Mouse (Mus musculus) limb, embryonic 15.5 days (tissue): ENCODE measurements around the gene Casc1. TPM values are rescaled to one million over a fixed set of nuclear protein-coding genes. Genes with fewer than 3 reads are reported as not detected.

ENCODE experiments used
- ATAC-seq: fragments of 200-750 bp; cut with Nextera tagmentation; 2 replicates; pipeline ENCODE4 v1.8.0; 2017; ENCODE audit warnings: low read depth, moderate TSS enrichment; ENCODE audit not compliant: insufficient number of reproducible peaks, low FRiP score, low TSS enrichment
- H3K27ac ChIP-seq: fragments of 300-500 bp; sonication (generic); 2 replicates; pipeline ENCODE4 v1.5.1; 2015; ENCODE audit warnings: moderate library complexity, mild to moderate bottlenecking, inconsistent platforms
- H3K27me3 ChIP-seq: fragments of 300-500 bp; sonication (generic); 2 replicates; pipeline ENCODE4 v1.6.1; 2015; ENCODE audit warnings: inconsistent platforms
- H3K36me3 ChIP-seq: fragments of 300-500 bp; sonication (generic); 2 replicates; pipeline ENCODE4 v1.6.1; 2015; ENCODE audit warnings: inconsistent platforms
- H3K4me1 ChIP-seq: fragments of 300-500 bp; sonication (generic); 2 replicates; pipeline ENCODE4 v1.6.1; 2015; ENCODE audit warnings: inconsistent platforms
- H3K4me2 ChIP-seq: fragments of 300-500 bp; sonication (generic); 2 replicates; pipeline ENCODE4 v1.6.1; 2015; ENCODE audit warnings: mild to moderate bottlenecking, inconsistent platforms
- H3K4me3 ChIP-seq: fragments of 300-500 bp; sonication (generic); 2 replicates; pipeline ENCODE4 v1.5.1; 2015; ENCODE audit warnings: mild to moderate bottlenecking, inconsistent platforms
- H3K9ac ChIP-seq: fragments of 300-500 bp; sonication (generic); 2 replicates; pipeline ENCODE4 v1.6.1; 2015; ENCODE audit warnings: inconsistent platforms
- H3K9me3 ChIP-seq: fragments of 300-500 bp; sonication (generic); 2 replicates; pipeline ENCODE4 v1.6.1; 2016; ENCODE audit warnings: inconsistent platforms
- WGBS: fragments of 180-500 bp; shearing (Covaris S2); methylation state at CpG from one replicate; pipeline ENCODE4 v1.1.7; 2015; 5-methylcytosine and 5-hydroxymethylcytosine counted together
- polyA plus RNA-seq: library from polyadenylated mRNA; unstranded; fragments of >200 nt; fragmentation: Nextera tagmentation; extraction: Ambion mirVana; gene quantifications from 2 replicates; pipeline ENCODE4 v1.2.1, GENCODE M21; 2015

Gene Casc1
- polyA plus RNA-seq, 1 experiment from 2014 or later, result 0.41 TPM

- H3K9ac ChIP-seq, result no peak overlapping the region
- ATAC-seq, result no peak
- WGBS, result 96% methylated on average over 8 of the region's 8 CpGs
These were observed 12.7 kb downstream of the Casc1 start for GRCm38 (mm10) chr6:145197949-145198686.

DNA sequence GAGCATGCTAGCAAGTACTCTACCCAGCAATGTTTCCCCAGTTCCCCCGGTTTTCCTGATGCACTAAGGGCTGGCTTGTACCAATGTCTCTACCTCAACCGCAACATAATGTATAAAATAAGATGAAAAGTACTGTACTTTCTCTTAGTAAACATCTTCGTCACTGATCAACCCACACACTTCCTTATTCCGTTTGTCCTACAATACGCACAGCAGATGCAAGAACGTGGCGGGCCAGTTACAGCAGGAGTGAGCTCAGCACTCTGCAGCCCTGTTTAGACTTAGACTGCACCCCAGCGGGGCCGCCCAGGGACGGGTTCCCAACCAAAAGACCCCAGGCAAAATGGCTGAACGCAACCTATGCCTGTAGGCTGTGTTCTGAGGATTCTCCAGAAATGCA lies 17.4 kb downstream of the Casc1 start:
- H3K27me3 ChIP-seq, result no peaks in the 10 kb centered on the region
- no peak overlapping the region for H3K4me3 ChIP-seq
- WGBS, result 71% methylated on average over 11 of the region's 11 CpGs
- no peaks in the 10 kb centered on the region for H3K4me1 ChIP-seq
- H3K9me3 ChIP-seq, result no peaks in the 10 kb centered on the region
- H3K9ac ChIP-seq, result no peak overlapping the region
- ATAC-seq, result no peak
- H3K27ac ChIP-seq, result no peak overlapping the region
- H3K4me2 ChIP-seq, result no peak overlapping the region
- no peaks in the 10 kb centered on the region for H3K36me3 ChIP-seq

More at GRCm38 (mm10) chr6:145197949-145198686, 12.7 kb downstream of the Casc1 start:
- H3K4me1 ChIP-seq, result no peaks in the 10 kb centered on the region
- no peaks in the 10 kb centered on the region for H3K9me3 ChIP-seq
- no peak overlapping the region for H3K4me2 ChIP-seq
- H3K27ac ChIP-seq, result no peak overlapping the region
- H3K36me3 ChIP-seq, result no peaks in the 10 kb centered on the region
- H3K27me3 ChIP-seq, result no peaks in the 10 kb centered on the region
- H3K4me3 ChIP-seq, result no peak overlapping the region

DNA sequence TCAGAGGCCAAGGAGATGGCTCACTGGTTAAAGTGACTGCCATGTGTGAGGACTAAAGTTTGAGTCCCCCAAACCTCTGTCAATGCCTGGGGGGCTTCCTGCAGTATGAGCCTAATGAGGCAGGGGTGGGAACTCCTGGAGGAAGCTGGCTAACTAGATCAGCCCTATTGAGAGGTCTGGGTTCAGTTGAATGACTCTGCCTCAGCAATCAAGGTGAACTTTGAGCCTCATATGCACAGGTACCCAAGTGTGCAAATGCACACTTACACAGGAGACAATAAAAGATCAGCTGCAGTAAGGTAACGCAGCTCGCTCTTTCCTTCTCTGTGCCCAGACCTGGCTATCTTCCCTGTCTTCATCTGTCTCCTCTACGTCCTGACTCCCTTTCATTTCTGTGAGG lies 17.8 kb downstream of the Casc1 start:
- Histone ChIP-seq H3K27ac (no peak overlapping the region), H3K4me1 (no peaks in the 10 kb centered on the region)

GRCm38 (mm10) chr6:145187093-145188088 lies 23.4 kb downstream of the Casc1 start:
- 58% methylated on average over 27 of the region's 27 CpGs for WGBS
- peak overlapping the region; percentile 34 for H3K4me3 ChIP-seq
- no peak overlapping the region for H3K9ac ChIP-seq
- no peaks in the 10 kb centered on the region for H3K27me3 ChIP-seq
- no peaks in the 10 kb centered on the region for H3K36me3 ChIP-seq
- peaks cover 2% of the 10 kb centered on the region; the same call in 1 of the 2 replicates for H3K4me1 ChIP-seq
- ATAC-seq, result no peak
- H3K9me3 ChIP-seq, result no peaks in the 10 kb centered on the region
- H3K4me2 ChIP-seq, result peak overlapping the region; percentile 44
- H3K27ac ChIP-seq, result no peak overlapping the region

More for the DNA sequence above, 17.8 kb downstream of the Casc1 start:
- no peak overlapping the region for H3K4me2 ChIP-seq
- 85% methylated on average over 3 of the region's 3 CpGs for WGBS
- ATAC-seq, result no peak
- H3K9ac ChIP-seq, result no peak overlapping the region
- H3K4me3 ChIP-seq, result no peak overlapping the region
- H3K36me3 ChIP-seq, result no peaks in the 10 kb centered on the region
- H3K27me3 ChIP-seq, result no peaks in the 10 kb centered on the region
- no peaks in the 10 kb centered on the region for H3K9me3 ChIP-seq

- Histone ChIP-seq H3K4me3 (no peak overlapping the region), H3K27ac (no peak overlapping the region), H3K9ac (no peak overlapping the region), H3K9me3 (no peaks in the 10 kb centered on the region), H3K36me3 (no peaks in the 10 kb centered on the region), H3K27me3 (no peaks in the 10 kb centered on the region), H3K4me2 (no peak overlapping the region), H3K4me1 (peaks cover 2% of the 10 kb centered on the region; the same call in 1 of the 2 replicates)
- no peak for ATAC-seq
- WGBS, result 97% methylated on average over 1 of the region's 1 CpGs
These were observed 24.7 kb downstream of the Casc1 start for GRCm38 (mm10) chr6:145186096-145186495.

GRCm38 (mm10) chr6:145182044-145182443 lies 28.8 kb downstream of the Casc1 start:
- H3K27ac ChIP-seq, result no peak overlapping the region
- no peak for ATAC-seq
- H3K36me3 ChIP-seq, result no peaks in the 10 kb centered on the region
- H3K9me3 ChIP-seq, result no peaks in the 10 kb centered on the region
- H3K9ac ChIP-seq, result no peak overlapping the region
- H3K4me1 ChIP-seq, result no peaks in the 10 kb centered on the region
- no peak overlapping the region for H3K4me2 ChIP-seq
- 67% methylated on average over 8 of the region's 8 CpGs for WGBS
- no peaks in the 10 kb centered on the region for H3K27me3 ChIP-seq
- H3K4me3 ChIP-seq, result no peak overlapping the region

DNA sequence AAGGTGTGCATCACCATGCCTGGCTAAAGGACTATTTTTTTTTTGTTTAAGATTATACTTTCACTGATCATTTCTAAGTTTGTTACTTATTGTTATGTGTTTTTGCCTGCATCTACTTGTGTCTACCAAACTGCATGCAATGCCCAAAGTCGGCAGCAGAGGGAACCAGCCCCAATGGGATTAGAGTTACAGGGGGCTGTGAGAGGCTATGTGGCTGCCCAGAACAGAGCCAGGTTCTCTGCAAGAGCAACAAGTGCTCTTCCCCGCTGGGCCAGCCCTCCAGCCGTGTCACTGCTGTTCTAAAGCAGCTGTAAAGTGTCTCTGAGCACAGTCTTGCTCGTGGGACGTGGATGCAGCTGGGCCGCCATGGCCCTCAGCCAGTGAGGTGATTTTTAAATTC lies 31.1 kb downstream of the Casc1 start:
- Histone ChIP-seq H3K9me3 (no peaks in the 10 kb centered on the region), H3K36me3 (no peaks in the 10 kb centered on the region), H3K27me3 (no peaks in the 10 kb centered on the region; the same call in 1 of the 2 replicates), H3K27ac (no peak overlapping the region), H3K4me2 (no peak overlapping the region), H3K4me1 (peaks cover 22% of the 10 kb centered on the region), H3K9ac (no peak overlapping the region), H3K4me3 (no peak overlapping the region)
- no peak for ATAC-seq
- WGBS, result 43% methylated on average over 6 of the region's 6 CpGs

DNA sequence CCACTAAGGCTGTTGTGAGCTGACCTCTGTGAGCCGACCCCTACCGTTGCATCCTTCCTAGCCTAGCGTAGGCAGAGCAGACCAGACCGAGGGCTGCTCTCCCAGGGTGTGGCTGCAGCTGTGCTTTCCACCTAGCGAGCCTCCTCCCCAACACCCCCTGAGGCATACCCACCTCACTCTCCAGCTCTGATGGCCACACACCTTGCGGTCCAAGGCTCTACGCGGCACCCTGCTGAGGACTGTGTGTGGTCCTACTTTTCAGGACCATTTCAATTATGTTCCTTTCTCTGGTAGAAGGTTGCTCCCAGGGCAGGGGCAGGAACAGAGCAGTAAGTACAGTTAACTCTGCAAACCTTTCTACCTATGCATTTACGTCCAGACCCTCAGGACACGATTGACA lies 34.3 kb downstream of the Casc1 start:
- Histone ChIP-seq H3K36me3 (no peaks in the 10 kb centered on the region), H3K9me3 (no peaks in the 10 kb centered on the region), H3K9ac (no peak overlapping the region), H3K4me1 (peaks cover 37% of the 10 kb centered on the region), H3K27me3 (no peaks in the 10 kb centered on the region; the same call in 1 of the 2 replicates), H3K4me3 (no peak overlapping the region), H3K27ac (no peak overlapping the region), H3K4me2 (no peak overlapping the region)
- WGBS, result 34% methylated on average over 10 of the region's 10 CpGs
- no peak for ATAC-seq

- 34% methylated on average over 9 of the region's 9 CpGs for WGBS
- no peak overlapping the region for H3K27ac ChIP-seq
- H3K4me1 ChIP-seq, result peaks cover 37% of the 10 kb centered on the region
- H3K4me2 ChIP-seq, result no peak overlapping the region
- H3K9ac ChIP-seq, result no peak overlapping the region
- no peaks in the 10 kb centered on the region for H3K36me3 ChIP-seq
- no peaks in the 10 kb centered on the region for H3K9me3 ChIP-seq
- H3K27me3 ChIP-seq, result no peaks in the 10 kb centered on the region; the same call in 1 of the 2 replicates
- no peak; the same call in 1 of the 2 replicates for ATAC-seq
- no peak overlapping the region for H3K4me3 ChIP-seq
These were observed 35.2 kb downstream of the Casc1 start for GRCm38 (mm10) chr6:145175571-145175981.

DNA sequence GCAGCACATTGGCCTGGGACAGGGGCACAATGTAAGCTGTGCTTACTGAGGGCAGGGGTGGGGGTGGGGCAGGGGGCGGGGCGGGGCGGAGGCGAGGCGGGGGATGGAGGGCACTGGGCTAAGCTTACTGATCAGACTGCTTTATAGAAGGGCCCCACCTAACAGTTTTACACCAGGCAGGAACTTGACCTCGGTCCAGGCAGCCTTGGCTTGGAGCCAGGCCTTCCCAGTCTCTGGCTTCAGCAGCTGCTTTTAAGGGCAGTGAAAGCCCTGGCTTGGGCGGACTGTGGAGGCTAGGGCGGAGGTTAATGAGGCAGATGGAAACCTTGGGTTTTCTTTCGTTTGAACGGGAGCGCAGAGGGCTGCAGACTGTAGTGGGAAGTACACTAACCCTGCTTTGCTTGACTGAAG lies 37.0 kb downstream of the Casc1 start:
- 0 out of 2 replicates have a peak overlapping the region, but pooled peaks have one; percentile 38 for H3K27ac ChIP-seq
- no peak overlapping the region for H3K9ac ChIP-seq
- no peak overlapping the region for H3K4me3 ChIP-seq
- H3K27me3 ChIP-seq, result no peaks in the 10 kb centered on the region; the same call in 1 of the 2 replicates
- H3K9me3 ChIP-seq, result no peaks in the 10 kb centered on the region
- no peaks in the 10 kb centered on the region for H3K36me3 ChIP-seq
- H3K4me2 ChIP-seq, result peak overlapping the region; percentile 14
- peak; percentile 68 for ATAC-seq
- 3% methylated on average over 11 of the region's 11 CpGs for WGBS
- H3K4me1 ChIP-seq, result peaks cover 37% of the 10 kb centered on the region

GRCm38 (mm10) chr6:145171892-145172606 lies 38.8 kb downstream of the Casc1 start:
- no peak overlapping the region for H3K4me2 ChIP-seq
- H3K27me3 ChIP-seq, result no peaks in the 10 kb centered on the region; the same call in 1 of the 2 replicates
- H3K9ac ChIP-seq, result no peak overlapping the region
- no peak overlapping the region for H3K4me3 ChIP-seq
- no peak for ATAC-seq
- no peak overlapping the region for H3K27ac ChIP-seq
- H3K4me1 ChIP-seq, result peaks cover 37% of the 10 kb centered on the region
- H3K36me3 ChIP-seq, result no peaks in the 10 kb centered on the region
- 76% methylated on average over 14 of the region's 14 CpGs for WGBS
- H3K9me3 ChIP-seq, result no peaks in the 10 kb centered on the region
